Mouse (Mus musculus) embryonic facial prominence, embryonic 12.5 days (tissue): ENCODE results near the gene Olfr1333. TPM values are rescaled to one million over a fixed set of nuclear protein-coding genes. Genes with fewer than 3 reads are reported as not detected.
"Not testable (repeated sequence)": the region's sequence is repeated elsewhere in the genome, so short reads cannot be mapped to it uniquely, and the experiment has no call there.

ENCODE experiments used
- ATAC-seq: fragments of 200-750 bp; cut with Nextera tagmentation; 2 replicates; pipeline ENCODE4 v1.8.0; 2017; ENCODE audit not compliant: insufficient number of reproducible peaks, insufficient read depth, low FRiP score, low TSS enrichment
- H3K27ac ChIP-seq: fragments of 300-500 bp; sonication (generic); 2 replicates; pipeline ENCODE4 v1.5.1; 2016; ENCODE audit warnings: mild to moderate bottlenecking
- H3K27me3 ChIP-seq: fragments of 300-500 bp; sonication (generic); 2 replicates; pipeline ENCODE4 v1.6.1; 2016; ENCODE audit warnings: mild to moderate bottlenecking, moderate library complexity
- H3K36me3 ChIP-seq: fragments of 300-500 bp; sonication (generic); 2 replicates; pipeline ENCODE4 v1.6.1; 2016; ENCODE audit warnings: mild to moderate bottlenecking
- H3K4me1 ChIP-seq: fragments of 300-500 bp; sonication (generic); 2 replicates; pipeline ENCODE4 v1.6.1; 2016
- H3K4me2 ChIP-seq: fragments of 300-500 bp; sonication (generic); replicated peaks from 2 replicates; pipeline ENCODE4 v1.6.1; 2016; ENCODE audit warnings: mild to moderate bottlenecking, moderate library complexity
- H3K4me3 ChIP-seq: fragments of 300-500 bp; sonication (generic); 2 replicates; pipeline ENCODE4 v1.5.1; 2016; ENCODE audit warnings: mild to moderate bottlenecking
- H3K9ac ChIP-seq: fragments of 300-500 bp; sonication (generic); 2 replicates; pipeline ENCODE4 v1.6.1; 2016; ENCODE audit warnings: mild to moderate bottlenecking, moderate library complexity
- H3K9me3 ChIP-seq: fragments of 300-500 bp; sonication (generic); 2 replicates; pipeline ENCODE4 v1.6.1; 2016; ENCODE audit warnings: mild to moderate bottlenecking, moderate library complexity
- WGBS: fragments of 180-500 bp; shearing (Covaris S2); methylation state at CpG from one replicate; pipeline ENCODE4 v1.1.7; 2016; 5-methylcytosine and 5-hydroxymethylcytosine counted together
- polyA plus RNA-seq: library from polyadenylated mRNA; unstranded; fragments of >200 nt; fragmentation: Nextera tagmentation; extraction: Ambion mirVana; gene quantifications from 2 replicates; pipeline ENCODE4 v1.2.1, GENCODE M21; 2016

The Olfr1333 gene
- polyA plus RNA-seq = not detected in 2 replicates

DNA sequence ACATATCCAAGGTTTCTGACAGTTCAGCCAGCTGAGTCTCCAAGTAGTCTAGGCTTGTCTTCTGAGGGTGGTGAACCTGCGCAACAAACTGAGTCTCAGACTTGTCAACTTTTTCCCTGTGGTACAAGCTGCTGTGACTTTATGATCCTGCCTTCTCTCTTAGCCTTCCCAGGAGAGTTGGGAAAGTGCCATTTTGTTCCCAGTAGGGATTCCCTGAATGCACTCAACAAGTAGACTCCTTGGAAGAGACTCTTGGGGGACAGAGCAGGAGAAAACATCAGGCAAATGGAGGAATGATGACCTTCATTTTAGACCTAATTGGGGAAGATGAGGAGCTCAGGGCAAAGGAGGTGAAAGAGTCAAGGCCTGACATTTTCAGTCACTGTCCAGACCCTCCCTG lies at the start of gene Olfr1333:
Gene Olfr1333 (minus strand): TSS at position 101 of the 400 bp plus-strand sequence.
- H3K36me3 ChIP-seq = no peaks in the 10 kb centered on the region
- H3K4me1 ChIP-seq = no peaks in the 10 kb centered on the region
- H3K4me2 ChIP-seq = no peak within 1 kb of the TSS
- no peak for ATAC-seq
- no peaks in the 10 kb centered on the region for H3K27me3 ChIP-seq
- no peak within 1 kb of the TSS for H3K4me3 ChIP-seq
- 93% methylated on average over 1 of the region's 1 CpGs for WGBS
- H3K9ac ChIP-seq = no peak within 1 kb of the TSS
- no peaks in the 10 kb centered on the region for H3K9me3 ChIP-seq
- H3K27ac ChIP-seq = no peak within 1 kb of the TSS

DNA sequence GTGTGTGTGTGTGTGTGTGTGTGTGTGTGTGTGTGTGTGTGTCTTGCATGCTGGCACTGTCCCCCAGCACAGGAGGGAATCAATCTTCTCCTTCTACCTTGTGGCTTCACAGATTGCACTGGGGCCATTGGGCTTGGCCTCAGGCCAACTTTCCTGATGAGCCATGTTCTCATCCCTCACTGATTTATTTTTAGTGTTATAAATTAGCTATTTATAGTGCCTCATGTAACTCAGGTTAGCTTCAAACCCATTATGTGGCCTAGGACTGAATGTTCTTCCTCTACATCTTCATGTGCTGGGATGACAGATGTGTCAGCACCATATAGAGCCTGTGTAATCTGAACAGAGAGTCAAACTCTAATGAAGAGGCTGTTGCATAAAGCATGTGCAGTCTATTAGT lies 31.5 kb upstream of the Olfr1333 start:
- no peak for ATAC-seq
- H3K9ac ChIP-seq = no peak overlapping the region
- no peaks in the 10 kb centered on the region for H3K27me3 ChIP-seq
- H3K27ac ChIP-seq = no peak overlapping the region
- no peaks in the 10 kb centered on the region for H3K4me1 ChIP-seq
- no peaks in the 10 kb centered on the region for H3K36me3 ChIP-seq
- H3K9me3 ChIP-seq = no peaks in the 10 kb centered on the region
- H3K4me3 ChIP-seq = no peak overlapping the region
- no peak overlapping the region for H3K4me2 ChIP-seq

DNA sequence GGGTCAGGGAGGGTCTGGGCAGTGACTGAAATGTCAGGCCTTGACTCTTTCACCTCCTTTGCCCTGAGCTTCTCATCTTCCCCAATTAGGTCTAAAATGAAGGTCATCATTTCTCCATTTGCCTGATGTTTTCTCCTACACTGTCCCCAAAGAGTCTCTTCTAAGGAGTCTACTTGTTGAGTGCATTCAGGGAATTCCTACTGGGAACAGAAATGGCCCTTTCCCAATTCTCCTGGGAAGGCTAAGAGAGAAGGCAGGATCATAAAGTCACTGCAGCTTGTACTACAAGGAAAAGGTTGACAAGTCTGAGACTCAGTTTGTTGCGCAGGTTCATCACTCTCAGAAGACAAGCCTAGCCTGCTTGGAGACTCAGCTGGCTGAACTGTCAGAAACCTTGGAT lies 28.3 kb upstream of the Olfr1333 start, which contains the start of gene Olfr1331:
Gene Olfr1331 (plus strand): TSS at position 301 of the 400 bp plus-strand sequence.
- H3K36me3 ChIP-seq = no peaks in the 10 kb centered on the region
- no peak for ATAC-seq
- no peaks in the 10 kb centered on the region for H3K9me3 ChIP-seq
- H3K4me1 ChIP-seq = no peaks in the 10 kb centered on the region
- no peak within 1 kb of the TSS for H3K9ac ChIP-seq
- H3K4me2 ChIP-seq = no peak within 1 kb of the TSS
- no peaks in the 10 kb centered on the region for H3K27me3 ChIP-seq
- 92% methylated on average over 1 of the region's 1 CpGs for WGBS
- H3K27ac ChIP-seq = no peak within 1 kb of the TSS
- H3K4me3 ChIP-seq = no peak within 1 kb of the TSS

DNA sequence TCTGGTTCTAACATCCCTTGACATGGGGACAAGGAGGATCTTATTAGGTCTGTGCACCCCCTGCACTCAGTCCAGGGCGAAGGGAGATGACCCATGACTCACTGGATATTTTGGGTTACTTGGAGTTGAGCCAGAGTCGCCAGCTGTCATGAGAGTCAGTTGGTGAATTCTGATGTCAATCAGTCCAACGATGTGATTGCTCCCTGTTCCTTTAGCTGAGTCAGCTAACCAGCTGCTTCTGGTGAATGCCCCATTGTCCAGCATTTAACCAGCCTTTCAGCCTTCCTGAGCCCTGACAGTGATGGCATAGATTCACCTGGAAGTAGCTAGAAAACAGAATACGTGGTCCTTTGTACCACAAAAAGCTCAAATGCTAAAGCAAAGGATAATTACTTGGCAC lies 26.6 kb upstream of the Olfr1333 start:
- Histone ChIP-seq H3K4me3 (no peak overlapping the region), H3K4me2 (no peak overlapping the region), H3K9ac (no peak overlapping the region), H3K27me3 (no peaks in the 10 kb centered on the region), H3K36me3 (no peaks in the 10 kb centered on the region), H3K27ac (no peak overlapping the region), H3K4me1 (no peaks in the 10 kb centered on the region), H3K9me3 (no peaks in the 10 kb centered on the region)
- no peak for ATAC-seq
- 44% methylated on average over 4 of the region's 4 CpGs for WGBS

DNA sequence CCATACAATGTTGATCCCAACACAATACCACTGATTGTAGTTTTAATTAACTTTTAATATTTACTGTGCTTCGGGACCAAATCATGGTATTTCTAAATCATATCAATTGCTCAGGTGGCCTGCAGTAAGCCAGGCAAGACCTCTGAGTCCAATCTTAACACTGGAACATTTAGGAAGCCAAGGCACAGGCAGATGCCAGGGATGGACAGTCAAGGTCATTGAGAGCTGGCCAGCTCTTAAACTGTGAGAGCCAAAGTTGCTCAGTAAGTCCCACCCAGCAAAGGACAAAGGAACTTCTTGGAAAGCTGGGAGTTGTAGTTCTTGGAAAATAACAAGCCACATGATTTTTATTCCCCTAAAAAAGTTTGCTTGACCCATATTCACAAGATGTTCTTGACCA lies 25.7 kb upstream of the Olfr1333 start:
- no peak overlapping the region for H3K4me2 ChIP-seq
- no peak overlapping the region for H3K9ac ChIP-seq
- H3K36me3 ChIP-seq = no peaks in the 10 kb centered on the region
- H3K27me3 ChIP-seq = no peaks in the 10 kb centered on the region
- ATAC-seq = no peak
- no peak overlapping the region for H3K4me3 ChIP-seq
- H3K9me3 ChIP-seq = no peaks in the 10 kb centered on the region
- 82% methylated on average over 1 of the region's 1 CpGs for WGBS
- no peak overlapping the region for H3K27ac ChIP-seq
- no peaks in the 10 kb centered on the region for H3K4me1 ChIP-seq

DNA sequence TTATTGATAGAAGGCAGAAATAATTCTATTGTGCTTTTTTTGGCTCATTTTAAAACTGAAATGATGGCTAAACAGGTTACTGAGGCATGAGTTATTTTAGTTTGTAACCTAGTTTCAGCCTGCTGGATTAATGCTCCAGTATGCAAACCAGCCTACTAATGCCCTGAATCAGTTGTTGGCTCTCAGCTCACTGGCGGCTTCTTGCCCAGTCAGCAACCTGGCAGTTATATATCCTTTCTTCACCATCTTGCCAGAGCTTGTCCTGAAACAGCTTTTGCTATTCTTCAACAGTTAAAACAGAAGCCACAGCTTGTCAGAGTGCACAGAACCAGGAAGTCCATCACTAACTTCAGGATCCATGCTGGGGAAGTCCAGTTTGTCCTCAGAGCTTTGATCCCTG lies 17.2 kb downstream of the Olfr1333 start:
- no peak overlapping the region for H3K9ac ChIP-seq
- no peak overlapping the region for H3K4me3 ChIP-seq
- no peaks in the 10 kb centered on the region for H3K4me1 ChIP-seq
- WGBS = 90% methylated on average over 1 of the region's 1 CpGs
- H3K4me2 ChIP-seq = no peak overlapping the region
- H3K27ac ChIP-seq = no peak overlapping the region
- no peaks in the 10 kb centered on the region for H3K9me3 ChIP-seq
- H3K27me3 ChIP-seq = no peaks in the 10 kb centered on the region
- H3K36me3 ChIP-seq = no peaks in the 10 kb centered on the region
- no peak for ATAC-seq

DNA sequence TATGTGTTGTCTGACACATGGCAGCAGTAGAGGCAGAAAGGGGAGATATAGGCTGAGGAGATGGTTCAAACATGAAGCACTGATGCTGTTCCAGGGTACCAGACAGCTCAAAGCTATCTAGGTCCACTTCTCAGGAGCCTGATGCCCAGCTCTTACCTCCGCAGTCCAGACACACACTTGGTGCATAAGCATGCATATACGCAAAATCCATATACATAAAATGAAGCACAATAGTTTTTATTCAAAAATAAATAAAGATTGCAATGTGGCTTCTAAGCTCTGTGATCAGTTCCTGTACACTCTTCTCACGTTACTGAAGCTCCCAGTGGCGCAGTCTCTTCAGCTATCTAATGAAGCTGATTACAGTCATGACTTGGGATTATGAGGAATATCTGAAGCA lies 26.2 kb downstream of the Olfr1333 start, which contains the start of gene Olfr1335:
Gene Olfr1335 (minus strand): TSS at position 101 of the 400 bp plus-strand sequence.
- Histone ChIP-seq H3K4me3 (no peak within 1 kb of the TSS), H3K9me3 (no peaks in the 10 kb centered on the region), H3K27me3 (no peaks in the 10 kb centered on the region), H3K9ac (no peak within 1 kb of the TSS), H3K27ac (no peak within 1 kb of the TSS), H3K4me1 (no peaks in the 10 kb centered on the region), H3K36me3 (no peaks in the 10 kb centered on the region), H3K4me2 (no peak within 1 kb of the TSS)
- no peak for ATAC-seq
- 85% methylated on average over 4 of the region's 4 CpGs for WGBS

DNA sequence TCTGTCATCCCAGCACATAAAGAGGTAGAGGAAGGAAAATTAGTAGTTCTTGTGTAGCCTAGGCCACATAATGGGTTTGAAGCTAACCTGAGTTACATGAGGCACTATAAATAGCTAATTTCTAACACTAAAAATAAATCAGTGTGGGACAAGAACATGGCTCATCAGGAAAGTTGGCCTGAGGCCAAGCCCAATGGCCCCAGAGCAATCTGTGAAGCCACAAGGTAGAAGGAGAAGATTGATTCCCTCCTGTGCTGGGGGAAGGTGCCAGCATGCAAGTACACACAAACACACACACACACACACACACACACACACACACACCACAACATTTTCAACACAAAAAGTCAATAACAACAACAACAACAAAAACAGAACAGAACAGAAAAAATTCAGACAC lies 43.3 kb downstream of the Olfr1333 start:
- not testable (repeated sequence) for H3K4me1 ChIP-seq, H3K27me3 ChIP-seq, ATAC-seq, H3K27ac ChIP-seq, H3K36me3 ChIP-seq, H3K9me3 ChIP-seq, H3K9ac ChIP-seq, H3K4me3 ChIP-seq, H3K4me2 ChIP-seq

DNA sequence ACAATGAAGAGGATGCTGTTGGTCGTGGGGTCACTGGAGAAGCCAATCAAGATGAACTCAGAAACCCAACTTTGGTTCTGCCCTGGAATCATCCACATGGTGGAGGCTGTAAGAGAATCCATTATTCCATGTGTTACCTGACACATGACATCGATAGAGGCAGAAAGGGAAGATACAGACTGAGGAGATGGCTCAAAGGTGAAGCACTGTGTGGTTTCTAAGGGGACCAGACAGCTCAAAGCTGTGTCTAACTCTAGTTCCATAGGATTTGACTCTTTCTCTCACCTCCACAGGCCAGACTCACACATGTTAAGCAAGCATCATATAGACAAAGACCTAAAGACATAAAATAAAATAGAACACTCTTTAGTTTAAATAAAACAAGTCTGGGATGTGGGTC lies 53.6 kb downstream of the Olfr1333 start, which contains the start of gene Olfr1337:
Gene Olfr1337 (minus strand): TSS at position 101 of the 400 bp plus-strand sequence.
- Histone ChIP-seq H3K9me3 (no peaks in the 10 kb centered on the region), H3K27me3 (no peaks in the 10 kb centered on the region), H3K36me3 (no peaks in the 10 kb centered on the region), H3K4me1 (no peaks in the 10 kb centered on the region), H3K27ac (no peak within 1 kb of the TSS), H3K4me3 (no peak within 1 kb of the TSS), H3K9ac (no peak within 1 kb of the TSS), H3K4me2 (no peak within 1 kb of the TSS)
- no peak for ATAC-seq
- 76% methylated on average over 2 of the region's 2 CpGs for WGBS

Other genes starting within 250 kb of the Olfr1333 start
- 0.41 and 0.46 TPM in 2 replicates for gene Cfap57, start 215.5 kb downstream of the Olfr1333 start, polyA plus RNA-seq
- gene Ebna1bp2, start 215.5 kb downstream of the Olfr1333 start, polyA plus RNA-seq = 154 and 165 TPM in 2 replicates
- gene Olfr62, start 177.3 kb downstream of the Olfr1333 start, polyA plus RNA-seq = not detected in 2 replicates
- gene Olfr1342, start 143.5 kb downstream of the Olfr1333 start, polyA plus RNA-seq = 0.05 and 0.20 TPM in 2 replicates
- gene Olfr1341, start 132.8 kb downstream of the Olfr1333 start, polyA plus RNA-seq = not detected in 2 replicates
- gene Olfr1340, start 116.1 kb downstream of the Olfr1333 start, polyA plus RNA-seq = not detected in 2 replicates
- gene Olfr1339, start 104.1 kb downstream of the Olfr1333 start, polyA plus RNA-seq = not detected in 2 replicates
- gene Olfr1338, start 77.5 kb downstream of the Olfr1333 start, polyA plus RNA-seq = not detected in 2 replicates
- not detected in 2 replicates for gene Olfr1337, start 53.7 kb downstream of the Olfr1333 start, polyA plus RNA-seq
- not detected in 2 replicates for gene Olfr1335, start 26.3 kb downstream of the Olfr1333 start, polyA plus RNA-seq
- gene Olfr1331, start 28.4 kb upstream of the Olfr1333 start, polyA plus RNA-seq = not detected in 2 replicates
- not detected in 2 replicates for gene Olfr1330, start 52.3 kb upstream of the Olfr1333 start, polyA plus RNA-seq
- gene Olfr1329, start 81.2 kb upstream of the Olfr1333 start, polyA plus RNA-seq = not detected in 2 replicates
- gene Olfr1328, start 102.3 kb upstream of the Olfr1333 start, polyA plus RNA-seq = not detected in 2 replicates
- not detected in 2 replicates for gene Lao1, start 125.3 kb upstream of the Olfr1333 start, polyA plus RNA-seq